19 mouse cellular contexts compared by ENCODE assay signal in genomic region chr17:63716161-63716560, GRCm38 (mm10).
DNase-seq lines count a peak whose midpoint lies in the region; ATAC-seq and TF ChIP-seq lines count a peak whose summit lies in the region.
"Had no signal": no experiment of that assay in that cellular context is flagged by ENCODE, and none has a peak within 500 bp of the region (broad histone marks: within the 10 kb centered on the region; RNA-seq: fewer than 3 reads in every experiment).

No protein-coding gene starts in this region.

- H3K79me2 ChIP-seq in CH12.LX (replicated peaks; ENCODE audit: control insufficient read depth, extremely low read depth, insufficient read depth, poor library complexity, severe bottlenecking): no peaks in the 10 kb centered on the region

- dilution Hi-C loops in CH12.LX (cut with MboI; ENCODE audit: extremely low pct_ligation_motif_present, extremely low pct_unique_long_range_greater_than_20kb, low sequenced_read_pairs): no loop called here

- TF ChIP-seq EP300 in CH12.LX (IDR thresholded peaks at IDR 0.05; ENCODE audit: low read length): no peak

- ATAC-seq in hindbrain, embryonic 12.5 days (ENCODE audit: low FRiP score): no peak
- ATAC-seq in hindbrain, embryonic 14.5 days (ENCODE audit: low FRiP score): no peak
- no peak for ATAC-seq in CD4-positive, CD25-positive, alpha-beta regulatory T cell, adult 4 months

- TF ChIP-seq RAD21 in CH12.LX (IDR thresholded peaks at IDR 0.05; ENCODE audit: low read depth, low read length): no peak

- TF ChIP-seq CTCF in CH12.LX (conservative IDR thresholded peaks at IDR 0.05 in 1 of 2, IDR thresholded peaks at IDR 0.05 in 1 of 2; ENCODE audit: low read depth in 2 of 2, low read length in 2 of 2): no peak

- H3K9ac ChIP-seq in hindbrain, embryonic 12.5 days: no peak overlapping the region
- H3K9ac ChIP-seq in CH12.LX (ENCODE audit: insufficient read depth, low read depth): no peak overlapping the region
- no peak overlapping the region for H3K9ac ChIP-seq in hindbrain, embryonic 14.5 days
- H3K9ac ChIP-seq: limb, embryonic 15.5 days; lung, embryonic 15.5 days; neural tube, embryonic 12.5 days had no signal

- no peaks in the 10 kb centered on the region for H3K36me3 ChIP-seq in hindbrain, embryonic 12.5 days
- no peaks in the 10 kb centered on the region for H3K36me3 ChIP-seq in hindbrain, embryonic 10.5 days
- H3K36me3 ChIP-seq in CH12.LX (replicated peaks in 1 of 2; ENCODE audit: control insufficient read depth in 1 of 2, insufficient read depth in 1 of 2, low read length in 1 of 2): no peaks in the 10 kb centered on the region
- no peaks in the 10 kb centered on the region for H3K36me3 ChIP-seq in hindbrain, embryonic 14.5 days (replicated peaks; ENCODE audit: control insufficient read depth, insufficient read depth)
- H3K36me3 ChIP-seq: embryonic facial prominence, embryonic 10.5 days; limb, embryonic 15.5 days; lung, embryonic 15.5 days; neural tube, embryonic 12.5 days had no signal

- H3K4me1 ChIP-seq in hindbrain, embryonic 12.5 days: peaks cover 11% of the 10 kb centered on the region; the same call in 1 of the 2 replicates
- H3K4me1 ChIP-seq in hindbrain, embryonic 10.5 days (replicated peaks): no peaks in the 10 kb centered on the region
- H3K4me1 ChIP-seq in CH12.LX (ENCODE audit: control insufficient read depth in 1 of 2, insufficient read depth in 2 of 2): peaks cover 15 to 32% of the 10 kb centered on the region in 2 experiments
- peaks cover 10% of the 10 kb centered on the region; the same call in 1 of the 2 replicates for H3K4me1 ChIP-seq in hindbrain, embryonic 14.5 days (replicated peaks; ENCODE audit: control insufficient read depth, insufficient read depth, low read length)
- H3K4me1 ChIP-seq: embryonic facial prominence, embryonic 10.5 days; lung, embryonic 15.5 days had no signal

- H3K9me3 ChIP-seq in hindbrain, embryonic 12.5 days (replicated peaks): no peaks in the 10 kb centered on the region
- H3K9me3 ChIP-seq in hindbrain, embryonic 10.5 days: no peaks in the 10 kb centered on the region
- H3K9me3 ChIP-seq in CH12.LX (replicated peaks; ENCODE audit: low read length): no peaks in the 10 kb centered on the region
- no peaks in the 10 kb centered on the region for H3K9me3 ChIP-seq in hindbrain, embryonic 14.5 days (ENCODE audit: control insufficient read depth, low read length)
- H3K9me3 ChIP-seq: embryonic facial prominence, embryonic 10.5 days; limb, embryonic 15.5 days; lung, embryonic 15.5 days; neural tube, embryonic 12.5 days had no signal

- peak overlapping the region; percentile 45; the same call in 1 of the 2 replicates for H3K27ac ChIP-seq in hindbrain, embryonic 12.5 days
- no peak overlapping the region for H3K27ac ChIP-seq in hindbrain, embryonic 10.5 days
- peak overlapping the region; percentile 6; the same call in 1 of the 2 replicates for H3K27ac ChIP-seq in CH12.LX (ENCODE audit: insufficient read depth, low read depth)
- H3K27ac ChIP-seq in hindbrain, embryonic 14.5 days: 0 out of 2 replicates have a peak overlapping the region, but pooled peaks have one; percentile 9
- H3K27ac ChIP-seq: embryonic facial prominence, embryonic 10.5 days; left cerebral cortex, adult 2 months; limb, embryonic 15.5 days; lung, embryonic 15.5 days; neural tube, embryonic 12.5 days; stomach, postnatal 0 days had no signal

- no peak for TF ChIP-seq POLR2A in CH12.LX (IDR thresholded peaks at IDR 0.05; ENCODE audit: low read depth, low read length)

- H3K4me3 ChIP-seq in hindbrain, embryonic 12.5 days: no peak overlapping the region
- H3K4me3 ChIP-seq in hindbrain, embryonic 10.5 days: no peak overlapping the region
- H3K4me3 ChIP-seq in CH12.LX (replicated peaks in 1 of 3; ENCODE audit: low read depth in 2 of 3, low read length in 2 of 3, poor library complexity in 1 of 3): no peak overlapping the region
- no peak overlapping the region for H3K4me3 ChIP-seq in hindbrain, embryonic 14.5 days (replicated peaks; ENCODE audit: low read length)
- H3K4me3 ChIP-seq: embryonic facial prominence, embryonic 10.5 days; left cerebral cortex, adult 2 months; limb, embryonic 15.5 days; lung, embryonic 15.5 days; neural tube, embryonic 12.5 days had no signal

- no peak overlapping the region for H3K4me2 ChIP-seq in hindbrain, embryonic 12.5 days (replicated peaks)
- H3K4me2 ChIP-seq in CH12.LX (ENCODE audit: insufficient read depth, low read depth, poor library complexity, severe bottlenecking): peak overlapping the region; percentile 77
- no peak overlapping the region for H3K4me2 ChIP-seq in hindbrain, embryonic 14.5 days (replicated peaks)
- H3K4me2 ChIP-seq: limb, embryonic 15.5 days; lung, embryonic 15.5 days; neural tube, embryonic 12.5 days had no signal

- H3K27me3 ChIP-seq in hindbrain, embryonic 12.5 days: no peaks in the 10 kb centered on the region
- H3K27me3 ChIP-seq in hindbrain, embryonic 10.5 days (ENCODE audit: insufficient read depth, poor library complexity, severe bottlenecking): no peaks in the 10 kb centered on the region
- no peaks in the 10 kb centered on the region for H3K27me3 ChIP-seq in CH12.LX (replicated peaks)
- H3K27me3 ChIP-seq in hindbrain, embryonic 14.5 days (ENCODE audit: control insufficient read depth, insufficient read depth, low read length): no peaks in the 10 kb centered on the region
- H3K27me3 ChIP-seq: lung, embryonic 15.5 days; neural tube, embryonic 12.5 days had no signal

- 69% methylated on average over 6 of the region's 6 CpGs for WGBS in hindbrain, embryonic 12.5 days
- 75% methylated on average over 6 of the region's 6 CpGs for WGBS in hindbrain, embryonic 10.5 days
- WGBS in hindbrain, embryonic 14.5 days: 42% methylated on average over 6 of the region's 6 CpGs

- in situ Hi-C loops in CH12.LX (cut with MboI; ENCODE audit: low pct_ligation_motif_present, low pct_unique_long_range_greater_than_20kb, low sequenced_read_pairs): loop anchor here (25.0 kb wide), 1 partner anchor 129 kb away; no protein-coding TSS in a partner anchor

- no peak for DNase-seq in hindbrain, embryonic 10.5 days (ENCODE audit: low spot score)
- DNase-seq in CH12.LX (ENCODE audit: extremely low read depth): peak; percentile 35
- DNase-seq in cerebellum, adult 9-10 months: peak; percentile 96
- no peak for DNase-seq in hindbrain, embryonic 14.5 days (ENCODE audit: low spot score)
- DNase-seq in right cerebral cortex, postnatal 14 days: no peak
- no peak for DNase-seq in gastrocnemius, postnatal 25 days
- DNase-seq: adrenal gland, adult 8-10 months; heart, postnatal 14 days; kidney, adult 11 months; kidney, postnatal 25 days; thymus, postnatal 4 days had no signal

TF ChIP-seq in CH12.LX, 34 proteins besides CTCF, POLR2A, EP300 and RAD21:
- TF ChIP-seq MXI1 (IDR thresholded peaks at IDR 0.05; ENCODE audit: low read depth, low read length) (no peak), KAT2A (IDR thresholded peaks at IDR 0.05; ENCODE audit: insufficient replicate concordance, low read length) (no peak), BHLHE40 (IDR thresholded peaks at IDR 0.05; ENCODE audit: low read depth, low read length) (peak; percentile 87), MAX (IDR thresholded peaks at IDR 0.05; ENCODE audit: low read length) (peak; percentile 4; the same call in 1 of the 2 replicates), TCF12 (IDR thresholded peaks at IDR 0.05; ENCODE audit: low read depth, low read length) (peak; percentile 80), MYC (IDR thresholded peaks at IDR 0.05; ENCODE audit: low read depth, low read length) (0 out of 2 replicates have a peak, but pooled peaks have one; percentile 18), MEF2A (IDR thresholded peaks at IDR 0.05; ENCODE audit: borderline replicate concordance, low read depth, low read length) (peak; percentile 2; the same call in 1 of the 2 replicates)

Comparison
In these comparisons a context has a peak if more than half of its experiments do, and no peak if none do; other contexts are left out.
1. DNase-seq: peak in CH12.LX (single experiment) and cerebellum, adult 9-10 months (single experiment); none in hindbrain, embryonic 10.5 days (single experiment), hindbrain, embryonic 14.5 days (single experiment), right cerebral cortex, postnatal 14 days (single experiment) and gastrocnemius, postnatal 25 days (single experiment).